Mouse (Mus musculus): ENCODE data around the gene Gimap8.

- TF ChIP-seq CTCF (IDR thresholded peaks at IDR 0.05; ENCODE audit: low read depth), result no peak
- TF ChIP-seq EP300 (IDR thresholded peaks at IDR 0.05; ENCODE audit: low read depth), result no peak
Observed at GRCm38 (mm10) chr6:48676860-48677415, 29.9 kb downstream of the Gimap8 start.
